Mouse (Mus musculus) brain, embryonic 14.5 days (tissue): ENCODE data around the gene Pdilt.

Experiments
- CTCF ChIP-seq: fragments of 200-500 bp; IDR thresholded peaks from 2 replicates; pipeline ENCODE4 v1.5.1; 2012; ENCODE audit warnings: inconsistent platforms, mild to moderate bottlenecking, moderate library complexity, borderline replicate concordance; ENCODE audit not compliant: insufficient read depth, insufficient read length; ENCODE audit errors: extremely low read depth
- POLR2A ChIP-seq: fragments of 200-500 bp; IDR thresholded peaks from 2 replicates; pipeline ENCODE4 v1.6.1; 2012; ENCODE audit warnings: mild to moderate bottlenecking, inconsistent platforms, borderline replicate concordance; ENCODE audit not compliant: poor library complexity, insufficient read depth, insufficient read length, severe bottlenecking; ENCODE audit errors: extremely low read depth

GRCm38 (mm10) chr7:119554040-119554439 is 30.8 kb upstream of the Pdilt start, which contains the start of gene Acsm2:
- TF ChIP-seq CTCF, result no peak
- TF ChIP-seq POLR2A, result no peak
